11 mouse cellular contexts compared by ENCODE assay signal in genomic region chr5:96962252-96962933, GRCm38 (mm10). TPM values are rescaled to one million over a fixed set of nuclear protein-coding genes. Genes with fewer than 3 reads are reported as not detected.
A peak's percentile ranks its signal among the peaks of the same experiment; 100 is the strongest.
DNase-seq lines count a peak whose midpoint lies in the region; ATAC-seq and TF ChIP-seq lines count a peak whose summit lies in the region.
"Had no signal": no experiment of that assay in that cellular context is flagged by ENCODE, and none has a peak within 500 bp of the region (broad histone marks: within the 10 kb centered on the region; RNA-seq: fewer than 3 reads in every experiment).

No protein-coding gene starts in this region.

- no peak overlapping the region for H3K9ac ChIP-seq in limb, embryonic 14.5 days (ENCODE audit: low read depth, low read length, severe bottlenecking)
- no peak overlapping the region for H3K9ac ChIP-seq in intestine, embryonic 15.5 days
- H3K9ac ChIP-seq: embryonic facial prominence, embryonic 15.5 days; midbrain, embryonic 12.5 days had no signal

- H3K4me1 ChIP-seq in limb, embryonic 14.5 days (ENCODE audit: control insufficient read depth, insufficient read depth, low read length), result peaks cover 10% of the 10 kb centered on the region; the same call in 1 of the 2 replicates
- peaks cover 32% of the 10 kb centered on the region for H3K4me1 ChIP-seq in limb, embryonic 10.5 days
- H3K4me1 ChIP-seq in intestine, embryonic 15.5 days (replicated peaks), result 0 out of 2 replicates have a peak, but pooled peaks cover 3% of the 10 kb centered on the region

- no peak for TF ChIP-seq POLR2A in limb, embryonic 14.5 days (IDR thresholded peaks at IDR 0.05; ENCODE audit: borderline replicate concordance, extremely low read depth, insufficient read depth, insufficient read length)

- no peak overlapping the region for H3K4me2 ChIP-seq in limb, embryonic 14.5 days (replicated peaks; ENCODE audit: low read depth, low read length, severe bottlenecking)
- H3K4me2 ChIP-seq in intestine, embryonic 15.5 days (replicated peaks), result no peak overlapping the region
- H3K4me2 ChIP-seq: embryonic facial prominence, embryonic 15.5 days; midbrain, embryonic 12.5 days had no signal

- H3K27me3 ChIP-seq in limb, embryonic 14.5 days (ENCODE audit: control insufficient read depth, insufficient read depth, low read length), result no peaks in the 10 kb centered on the region
- no peaks in the 10 kb centered on the region for H3K27me3 ChIP-seq in limb, embryonic 10.5 days (ENCODE audit: low read depth, poor library complexity, severe bottlenecking)
- H3K27me3 ChIP-seq in splenic B cell, adult 2 months (ENCODE audit: control insufficient read depth, insufficient read depth, low read length, poor library complexity, severe bottlenecking), result no peaks in the 10 kb centered on the region
- H3K27me3 ChIP-seq in intestine, embryonic 15.5 days (replicated peaks), result no peaks in the 10 kb centered on the region
- H3K27me3 ChIP-seq: embryonic facial prominence, embryonic 15.5 days; midbrain, embryonic 12.5 days had no signal

- H3K9me3 ChIP-seq in limb, embryonic 14.5 days (ENCODE audit: control insufficient read depth, low read length), result no peaks in the 10 kb centered on the region
- H3K9me3 ChIP-seq in limb, embryonic 10.5 days (replicated peaks), result no peaks in the 10 kb centered on the region
- no peaks in the 10 kb centered on the region for H3K9me3 ChIP-seq in intestine, embryonic 15.5 days
- H3K9me3 ChIP-seq: embryonic facial prominence, embryonic 15.5 days; midbrain, embryonic 12.5 days had no signal

- H3K4me3 ChIP-seq in limb, embryonic 14.5 days (replicated peaks; ENCODE audit: low read length), result no peak overlapping the region
- H3K4me3 ChIP-seq in limb, embryonic 10.5 days, result no peak overlapping the region
- H3K4me3 ChIP-seq in intestine, embryonic 15.5 days (replicated peaks), result no peak overlapping the region
- H3K4me3 ChIP-seq: embryonic facial prominence, embryonic 15.5 days; midbrain, embryonic 12.5 days had no signal

- no peak overlapping the region for H3K27ac ChIP-seq in limb, embryonic 14.5 days (replicated peaks; ENCODE audit: low read depth, low read length)
- no peak overlapping the region for H3K27ac ChIP-seq in limb, embryonic 10.5 days
- H3K27ac ChIP-seq in intestine, embryonic 15.5 days, result no peak overlapping the region
- H3K27ac ChIP-seq: embryonic facial prominence, embryonic 15.5 days; midbrain, embryonic 12.5 days had no signal

- peak; percentile 68 for DNase-seq in limb, embryonic 14.5 days (ENCODE audit: low spot score)
- DNase-seq in limb, embryonic 10.5 days (ENCODE audit: low spot score), result no peak
- DNase-seq in layer of hippocampus, adult 9-10 months (ENCODE audit: low spot score), result peak; percentile 59
- DNase-seq in splenic B cell, adult 2 months (ENCODE audit: low read depth, low spot score), result peak; percentile 47
- no peak for DNase-seq in urinary bladder, postnatal 4 days (ENCODE audit: low spot score in 2 of 2)
- no peak for DNase-seq in adrenal gland, adult 8-10 months
- DNase-seq: lung, adult 18-20 months had no signal

- no peaks in the 10 kb centered on the region for H3K36me3 ChIP-seq in limb, embryonic 14.5 days (ENCODE audit: control insufficient read depth, insufficient read depth, low read length)
- H3K36me3 ChIP-seq in limb, embryonic 10.5 days, result no peaks in the 10 kb centered on the region
- H3K36me3 ChIP-seq in splenic B cell, adult 2 months (ENCODE audit: control insufficient read depth, insufficient read depth, low read length, poor library complexity, severe bottlenecking), result no peaks in the 10 kb centered on the region
- no peaks in the 10 kb centered on the region for H3K36me3 ChIP-seq in intestine, embryonic 15.5 days
- H3K36me3 ChIP-seq: embryonic facial prominence, embryonic 15.5 days; midbrain, embryonic 12.5 days had no signal

- WGBS in limb, embryonic 14.5 days, result 33% methylated on average over 8 of the region's 8 CpGs
- 44% methylated on average over 8 of the region's 8 CpGs for WGBS in limb, embryonic 10.5 days
- WGBS in intestine, embryonic 15.5 days, result 53% methylated on average over 8 of the region's 8 CpGs

- no peak for ATAC-seq in limb, embryonic 14.5 days (ENCODE audit: low FRiP score, low read depth)
- ATAC-seq in inflammation-experienced regulatory T-cells, adult 6 months, result peak; percentile 34
- ATAC-seq in intestine, embryonic 15.5 days, result no peak

RNA-seq across cellular contexts. Expression of gene Bmp2k, which starts 35.1 kb away (rescaled TPM):
- polyA plus RNA-seq in limb, embryonic 14.5 days (2012; rRNA removed), result 5.1 and 5.6 TPM in 2 replicates
- 10.1 and 11.6 TPM in 2 replicates for polyA plus RNA-seq in limb, embryonic 14.5 days (2014; fragmentation: Nextera tagmentation; extraction: Ambion mirVana)
- 7.5 and 8.5 TPM in 2 replicates for polyA plus RNA-seq in limb, embryonic 10.5 days (2016; fragmentation: Nextera tagmentation; extraction: Ambion mirVana)
- polyA plus RNA-seq in inflammation-experienced regulatory T-cells, adult 6 months (2017; shearing (Covaris generic)), result 10 to 100 TPM in 2 of 3 experiments, 1 to 10 TPM in 1; 9.3 to 18.6 (median 10.8) TPM
- polyA plus RNA-seq in intestine, embryonic 15.5 days (2015; fragmentation: Nextera tagmentation; extraction: Ambion mirVana), result 19.2 and 20.3 TPM in 2 replicates
- 10 to 100 TPM; 21.9 to 35.4 (median 29.1) TPM for total RNA-seq in adrenal gland, adult 8-10 months (2022)

Comparison
In these comparisons a context has a peak if more than half of its experiments do, and no peak if none do; other contexts are left out.
1. DNase-seq: peak in limb, embryonic 14.5 days (single experiment), layer of hippocampus, adult 9-10 months (single experiment) and splenic B cell, adult 2 months (single experiment); none in limb, embryonic 10.5 days (single experiment), urinary bladder, postnatal 4 days (0 of 2) and adrenal gland, adult 8-10 months (single experiment).